Mouse (Mus musculus) bone marrow, adult 2 months (tissue): ENCODE data around the gene Mrps18a.

ENCODE experiments used
- CTCF ChIP-seq: fragments of 200-500 bp; IDR thresholded peaks from 2 replicates; pipeline ENCODE4 v1.5.1; 2011; ENCODE audit warnings: low read length, control low read depth; ENCODE audit not compliant: control insufficient read depth, insufficient read depth
- POLR2A ChIP-seq: fragments of 200-500 bp; IDR thresholded peaks from 2 replicates; pipeline ENCODE4 v1.6.1; 2011; ENCODE audit warnings: low read depth, mild to moderate bottlenecking, control low read depth, low read length, borderline replicate concordance; ENCODE audit not compliant: control insufficient read depth

- TF ChIP-seq CTCF (no peak), POLR2A (no peak)
These were observed 8.1 kb upstream of the Mrps18a start for GRCm38 (mm10) chr17:46102608-46103159.
